Mouse (Mus musculus): ENCODE data around the gene Zbtb1.

GRCm38 (mm10) chr12:76369978-76370830 is at the start of gene Zbtb1:
- TF ChIP-seq CTCF (IDR thresholded peaks at IDR 0.05; ENCODE audit: control insufficient read depth, insufficient read depth, insufficient replicate concordance, low read depth, low read length) (no peak), POLR2A (IDR thresholded peaks at IDR 0.05; ENCODE audit: control insufficient read depth, low read depth, low read length) (no peak; the same call in 1 of the 2 replicates)
